10 mouse cellular contexts compared by ENCODE assay signal in the genomic region with DNA sequence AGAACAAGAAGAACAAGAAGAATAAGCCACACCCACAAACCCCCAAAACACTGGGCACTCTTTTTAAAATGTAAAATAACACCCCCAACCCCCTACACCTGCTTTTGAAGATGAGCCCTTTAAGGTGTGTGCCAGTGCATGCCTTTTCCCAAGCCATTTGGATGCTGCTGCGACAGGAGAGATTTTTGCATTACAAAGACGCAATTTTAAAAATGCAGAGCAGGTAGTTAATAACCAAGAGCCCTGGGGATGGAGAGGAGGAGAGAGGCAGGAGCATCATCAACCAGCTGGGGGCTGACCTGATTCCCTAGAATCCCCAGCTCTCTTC. TPM values are rescaled to one million over a fixed set of nuclear protein-coding genes. Genes with fewer than 3 reads are reported as not detected.
DNase-seq lines count a peak whose midpoint lies in the region; ATAC-seq and TF ChIP-seq lines count a peak whose summit lies in the region.
"Had no signal": no experiment of that assay in that cellular context is flagged by ENCODE, and none has a peak within 500 bp of the region (broad histone marks: within the 10 kb centered on the region; RNA-seq: fewer than 3 reads in every experiment).

A gene (plus strand): TSS at position 310 of the 328 bp plus-strand sequence.

- TF ChIP-seq POLR2A in cortical plate, adult 2 months (IDR thresholded peaks at IDR 0.05; ENCODE audit: extremely low read depth, insufficient read depth, low read length): no peak

- TF ChIP-seq CTCF in cortical plate, adult 2 months (IDR thresholded peaks at IDR 0.05; ENCODE audit: extremely low read depth, insufficient read depth, low read length): no peak

- 0 out of 2 replicates have a peak within 1 kb of the TSS, but pooled peaks have one; percentile 21 for H3K9ac ChIP-seq in heart, embryonic 14.5 days (ENCODE audit: low read length)
- H3K9ac ChIP-seq in hindbrain, embryonic 15.5 days: peak within 1 kb of the TSS; percentile 70

- no peaks in the 10 kb centered on the region for H3K36me3 ChIP-seq in heart, embryonic 14.5 days (ENCODE audit: control insufficient read depth, insufficient read depth, low read length)
- no peaks in the 10 kb centered on the region for H3K36me3 ChIP-seq in hindbrain, embryonic 15.5 days
- peaks cover 1% of the 10 kb centered on the region; the same call in 1 of the 2 replicates for H3K36me3 ChIP-seq in midbrain, embryonic 10.5 days

- peaks cover 3 to 6% of the 10 kb centered on the region in 2 experiments; a peak in 3 of 4 replicates for H3K4me1 ChIP-seq in heart, embryonic 14.5 days (ENCODE audit: control insufficient read depth in 2 of 2, insufficient read depth in 2 of 2, low read length in 2 of 2)
- H3K4me1 ChIP-seq in cortical plate, adult 2 months (ENCODE audit: control insufficient read depth, insufficient read depth, low read length): peaks cover 4% of the 10 kb centered on the region
- H3K4me1 ChIP-seq in hindbrain, embryonic 15.5 days (replicated peaks): peaks cover 35% of the 10 kb centered on the region
- H3K4me1 ChIP-seq in midbrain, embryonic 10.5 days: peaks cover 35% of the 10 kb centered on the region

- peak within 1 kb of the TSS; percentile 68 for H3K4me2 ChIP-seq in heart, embryonic 14.5 days (ENCODE audit: low read length)
- H3K4me2 ChIP-seq in hindbrain, embryonic 15.5 days: peak within 1 kb of the TSS; percentile 79

- no peak for ATAC-seq in heart, embryonic 14.5 days (ENCODE audit: insufficient number of reproducible peaks, insufficient read depth, low FRiP score, low read depth)
- no peak for ATAC-seq in hindbrain, embryonic 15.5 days (ENCODE audit: low FRiP score, low read depth)
- ATAC-seq: Patski had no signal

- peaks cover 42% of the 10 kb centered on the region for H3K27me3 ChIP-seq in heart, embryonic 14.5 days (ENCODE audit: control insufficient read depth, insufficient read depth, low read length)
- H3K27me3 ChIP-seq in hindbrain, embryonic 15.5 days: no peaks in the 10 kb centered on the region
- H3K27me3 ChIP-seq in midbrain, embryonic 10.5 days (ENCODE audit: low read depth, poor library complexity, severe bottlenecking): peaks cover 24% of the 10 kb centered on the region

- WGBS in heart, embryonic 14.5 days: 7% methylated on average over 2 of the region's 2 CpGs
- WGBS in hindbrain, embryonic 15.5 days: 0% methylated on average over 2 of the region's 2 CpGs
- WGBS in midbrain, embryonic 10.5 days: 0% methylated on average over 2 of the region's 2 CpGs

- H3K4me3 ChIP-seq in heart, embryonic 14.5 days (ENCODE audit: control insufficient read depth in 1 of 2, insufficient read depth in 1 of 2, low read depth in 1 of 2, low read length in 2 of 2): peak within 1 kb of the TSS; percentile 33 to 35
- H3K4me3 ChIP-seq in cortical plate, adult 2 months (ENCODE audit: insufficient read depth, low read length): peak within 1 kb of the TSS; percentile 89
- peak within 1 kb of the TSS; percentile 47 for H3K4me3 ChIP-seq in hindbrain, embryonic 15.5 days
- peak within 1 kb of the TSS; percentile 77 for H3K4me3 ChIP-seq in midbrain, embryonic 10.5 days

- no peak within 1 kb of the TSS for H3K27ac ChIP-seq in heart, embryonic 14.5 days (replicated peaks in 1 of 2; ENCODE audit: control insufficient read depth in 1 of 2, insufficient read depth in 1 of 2, low read depth in 2 of 2, low read length in 2 of 2)
- H3K27ac ChIP-seq in cortical plate, adult 2 months (ENCODE audit: insufficient read depth, low read length): peak within 1 kb of the TSS; percentile 89
- peak within 1 kb of the TSS; percentile 92 for H3K27ac ChIP-seq in hindbrain, embryonic 15.5 days (replicated peaks)
- peak within 1 kb of the TSS; percentile 97 for H3K27ac ChIP-seq in midbrain, embryonic 10.5 days (replicated peaks)

- no peak for DNase-seq in heart, postnatal 4 days
- DNase-seq in midbrain, embryonic 10.5 days (ENCODE audit: low spot score): no peak
- DNase-seq in urinary bladder, postnatal 36 days (ENCODE audit: low spot score in 2 of 2): no peak
- DNase-seq in ovary, postnatal 36 days (ENCODE audit: low spot score): no peak
- DNase-seq in lung, postnatal 10 days: no peak

- no peaks in the 10 kb centered on the region for H3K9me3 ChIP-seq in heart, embryonic 14.5 days (ENCODE audit: control insufficient read depth, low read length)
- no peaks in the 10 kb centered on the region for H3K9me3 ChIP-seq in hindbrain, embryonic 15.5 days
- H3K9me3 ChIP-seq in midbrain, embryonic 10.5 days (replicated peaks): no peaks in the 10 kb centered on the region

RNA-seq across cellular contexts. Expression of the gene that starts here (rescaled TPM):
- polyA plus RNA-seq in heart, embryonic 14.5 days (2014; fragmentation: Nextera tagmentation; extraction: Ambion mirVana): 1.0 and 1.1 TPM in 2 replicates
- total RNA-seq in heart, postnatal 4 days (2021): 1 to 10 TPM; 1.6 to 2.1 TPM
- 66.0 and 68.8 TPM in 2 replicates for polyA plus RNA-seq in cortical plate, adult 2 months (2012; rRNA removed)
- 38.1 and 40.8 TPM in 2 replicates for polyA plus RNA-seq in hindbrain, embryonic 15.5 days (2015; fragmentation: Nextera tagmentation; extraction: Ambion mirVana)
- polyA plus RNA-seq in midbrain, embryonic 10.5 days (2016; fragmentation: Nextera tagmentation; extraction: Ambion mirVana): 9.4 and 15.0 TPM in 2 replicates
- total RNA-seq: hematopoietic stem cell, adult 5-6 weeks had no signal
- polyA plus RNA-seq: Patski had no signal

Comparison
In these comparisons a context has a peak if more than half of its experiments do, and no peak if none do; other contexts are left out.
1. H3K27ac ChIP-seq: peak in cortical plate, adult 2 months (single experiment), hindbrain, embryonic 15.5 days (single experiment) and midbrain, embryonic 10.5 days (single experiment); none in heart, embryonic 14.5 days (0 of 2).
2. H3K4me3 ChIP-seq: peak in every context shown above with its lines; median percentile 89 in cortical plate, adult 2 months; 77 in midbrain, embryonic 10.5 days; 47 in hindbrain, embryonic 15.5 days; 34 in heart, embryonic 14.5 days.